Mouse (Mus musculus): Measurements from ENCODE around the gene Man2c1.

The Man2c1 gene

DNA sequence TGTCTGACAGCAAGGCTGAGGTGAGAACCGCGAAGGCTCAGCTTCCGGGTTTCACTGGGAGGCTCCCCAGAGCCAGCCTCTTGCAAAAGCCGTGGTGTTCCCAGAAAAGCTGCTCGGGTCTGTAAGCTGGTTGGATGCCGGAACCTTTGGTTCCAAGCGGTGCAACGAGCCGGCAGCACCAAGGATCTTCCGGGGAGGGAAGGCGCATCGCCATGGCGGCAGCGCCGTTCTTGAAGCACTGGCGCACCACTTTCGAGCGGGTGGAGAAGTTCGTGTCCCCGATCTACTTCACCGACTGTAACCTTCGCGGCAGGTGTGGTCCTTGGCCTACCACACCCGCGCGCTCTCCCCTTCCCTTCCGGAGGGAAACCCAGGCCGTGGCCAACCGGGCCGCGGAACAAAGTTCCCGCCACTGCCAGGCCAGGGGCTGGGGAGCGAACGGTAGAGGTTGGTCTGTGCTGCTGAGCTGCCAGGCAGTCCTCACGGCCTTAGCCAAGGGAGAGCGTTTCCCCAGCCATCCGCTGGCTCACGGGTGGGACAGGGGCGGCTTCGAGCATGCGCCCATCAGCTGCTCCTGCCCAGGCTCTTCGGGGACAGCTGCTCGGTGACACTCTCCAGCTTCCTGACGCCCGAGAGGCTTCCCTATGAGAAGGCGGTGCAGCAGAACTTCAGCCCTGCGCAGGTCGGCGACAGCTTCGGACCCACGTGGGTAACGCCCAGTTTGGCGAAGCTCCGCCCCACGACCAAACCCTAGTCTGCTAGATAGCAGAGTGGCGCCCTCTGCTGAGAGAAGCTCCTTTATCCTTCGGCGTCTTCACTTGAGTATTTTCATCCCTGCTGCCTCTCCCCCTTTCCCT, at the start of gene Man2c1:
Gene Man2c1 (plus strand): TSS at position 114 of the 857 bp plus-strand sequence.
- peak; percentile 68 for DNase-seq (ENCODE audit: low spot score)

GRCm38 (mm10) chr9:57082236-57082635, 48.3 kb upstream of the Man2c1 start:
- no peak for DNase-seq (ENCODE audit: low spot score)

GRCm38 (mm10) chr9:57117261-57117755, 13.2 kb upstream of the Man2c1 start:
- no peak for DNase-seq (ENCODE audit: low spot score)

DNA sequence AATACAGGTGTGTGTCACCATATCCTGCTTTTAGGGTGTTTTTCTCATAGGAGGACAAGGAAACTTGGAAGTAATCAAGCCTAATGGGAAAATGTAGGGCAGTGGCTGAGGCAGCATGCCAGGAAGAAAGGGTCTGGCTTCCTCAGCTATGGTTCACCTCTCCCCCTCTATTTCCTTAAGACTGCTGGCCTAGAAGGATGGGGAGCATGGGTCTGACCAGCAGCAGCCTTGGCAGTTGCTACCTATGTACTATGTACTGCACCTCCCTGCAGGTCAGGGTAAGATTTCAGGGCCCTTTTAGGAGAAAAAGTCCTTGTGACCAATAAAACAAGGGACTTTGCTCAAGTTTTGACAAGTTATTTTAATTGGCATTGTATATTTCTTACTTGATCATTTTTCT, 849 bp upstream of the Man2c1 start:
- DNase-seq (ENCODE audit: low spot score), result no peak

GRCm38 (mm10) chr9:57137246-57137645, 6.8 kb downstream of the Man2c1 start:
- no peak for DNase-seq (ENCODE audit: low spot score)

DNA sequence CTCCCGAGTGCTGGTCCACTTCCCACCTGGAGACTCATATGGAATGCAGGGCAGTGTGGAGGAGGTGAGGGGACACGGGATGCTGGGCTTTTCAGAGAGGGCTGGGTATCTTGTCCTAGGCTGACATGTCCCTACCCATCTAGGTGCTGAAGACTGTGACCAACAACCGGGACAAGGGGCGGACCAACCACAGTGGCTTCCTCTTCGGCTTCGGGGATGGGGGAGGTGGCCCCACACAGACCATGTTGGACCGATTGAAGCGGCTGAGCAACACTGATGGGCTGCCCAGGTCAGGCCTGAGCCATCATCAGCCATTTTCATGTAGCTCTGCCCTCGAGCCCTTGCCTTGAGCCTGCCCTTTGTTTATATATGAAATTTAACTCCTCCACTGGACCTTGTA, 7.3 kb downstream of the Man2c1 start:
- DNase-seq (ENCODE audit: low spot score), result no peak

DNA sequence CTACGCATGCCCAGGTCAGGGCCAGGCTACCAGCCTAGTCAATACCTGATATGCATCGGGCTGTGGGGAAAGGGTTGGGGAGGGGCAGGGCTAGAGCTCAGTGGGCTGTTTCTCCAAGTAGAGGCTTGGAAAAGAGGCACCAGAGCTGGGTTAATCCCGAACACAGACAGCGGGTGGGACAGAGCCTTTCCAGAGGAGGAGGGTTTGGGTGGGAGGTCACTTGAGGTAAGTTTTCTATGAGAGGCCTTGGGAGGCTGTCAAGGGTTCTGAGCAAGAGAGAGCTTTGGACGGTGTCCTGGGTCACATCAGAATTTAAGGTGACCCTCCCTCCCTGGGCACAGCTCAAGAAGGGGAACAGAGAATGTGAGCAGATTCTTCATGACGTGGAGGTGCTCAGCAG, 8.0 kb downstream of the Man2c1 start:
- DNase-seq (ENCODE audit: low spot score), result no peak

GRCm38 (mm10) chr9:57139110-57139509, 8.6 kb downstream of the Man2c1 start:
- no peak for DNase-seq (ENCODE audit: low spot score)

DNA sequence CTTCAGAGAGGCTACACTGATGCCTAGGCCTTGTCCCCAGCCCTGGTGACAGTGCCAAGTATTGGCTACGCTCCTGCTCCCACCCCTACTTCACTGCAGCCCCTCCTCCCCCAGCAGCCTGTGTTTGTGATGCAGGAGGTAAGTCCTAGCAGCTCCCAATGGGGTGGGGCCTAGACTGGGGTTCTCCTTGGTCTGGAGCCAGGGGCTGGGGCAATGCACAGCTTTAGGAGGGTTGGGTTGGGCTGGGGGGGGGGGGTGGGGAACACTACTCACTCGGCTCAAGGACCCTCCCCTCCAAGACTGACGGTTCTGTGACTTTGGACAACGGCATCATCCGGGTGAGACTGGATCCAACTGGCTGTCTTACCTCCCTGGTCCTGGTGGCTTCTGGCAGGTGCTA, 9.1 kb downstream of the Man2c1 start:
- no peak for DNase-seq (ENCODE audit: low spot score)

DNA sequence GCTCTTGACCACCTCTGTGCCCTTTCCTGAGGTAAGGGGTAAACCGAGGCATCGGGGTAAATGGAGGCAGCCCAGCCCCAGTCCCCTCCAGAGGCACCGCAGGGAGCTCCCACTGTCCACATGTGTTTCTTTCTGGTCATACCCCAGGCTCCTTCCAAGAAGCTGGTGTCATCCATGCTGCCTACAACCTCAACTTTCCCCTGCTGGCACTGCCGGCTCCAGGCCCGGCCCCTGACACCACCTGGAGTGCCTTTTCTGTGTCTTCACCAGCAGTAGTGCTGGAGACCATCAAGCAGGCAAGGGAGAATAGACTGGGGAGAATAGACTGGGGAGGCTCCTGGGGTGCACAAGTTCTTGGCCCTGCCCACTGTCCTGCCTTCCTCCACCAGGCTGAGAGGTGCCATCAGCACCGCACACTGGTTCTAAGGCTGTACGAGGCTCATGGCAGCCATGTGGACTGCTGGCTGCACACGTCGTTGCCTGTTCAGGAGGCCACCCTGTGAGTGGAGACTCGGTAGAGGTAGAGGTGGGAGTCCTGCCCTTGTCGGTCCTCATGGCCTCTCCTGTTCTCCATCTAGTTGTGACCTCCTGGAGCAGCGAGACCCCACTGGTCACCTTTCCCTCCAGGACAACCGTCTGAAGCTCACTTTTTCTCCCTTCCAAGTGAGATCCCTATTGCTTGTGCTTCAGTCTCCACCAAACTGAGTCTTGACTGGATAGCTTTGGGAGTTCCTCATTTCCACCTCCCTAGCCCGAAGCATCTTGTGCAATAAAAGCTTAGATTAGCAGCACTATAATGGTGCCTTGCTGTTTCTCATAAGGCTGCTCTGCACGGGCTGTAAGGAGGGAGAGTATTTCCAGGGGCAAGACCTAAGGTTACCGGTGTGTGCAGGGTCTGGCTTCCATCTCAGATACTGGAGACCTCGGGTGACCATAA, 11.2 kb downstream of the Man2c1 start:
- DNase-seq (ENCODE audit: low spot score), result no peak

- DNase-seq (ENCODE audit: low spot score), result no peak
Observed at GRCm38 (mm10) chr9:57143212-57143611, 12.7 kb downstream of the Man2c1 start.

- DNase-seq (ENCODE audit: low spot score), result no peak
Observed at GRCm38 (mm10) chr9:57144830-57145229, 14.3 kb downstream of the Man2c1 start.

DNA sequence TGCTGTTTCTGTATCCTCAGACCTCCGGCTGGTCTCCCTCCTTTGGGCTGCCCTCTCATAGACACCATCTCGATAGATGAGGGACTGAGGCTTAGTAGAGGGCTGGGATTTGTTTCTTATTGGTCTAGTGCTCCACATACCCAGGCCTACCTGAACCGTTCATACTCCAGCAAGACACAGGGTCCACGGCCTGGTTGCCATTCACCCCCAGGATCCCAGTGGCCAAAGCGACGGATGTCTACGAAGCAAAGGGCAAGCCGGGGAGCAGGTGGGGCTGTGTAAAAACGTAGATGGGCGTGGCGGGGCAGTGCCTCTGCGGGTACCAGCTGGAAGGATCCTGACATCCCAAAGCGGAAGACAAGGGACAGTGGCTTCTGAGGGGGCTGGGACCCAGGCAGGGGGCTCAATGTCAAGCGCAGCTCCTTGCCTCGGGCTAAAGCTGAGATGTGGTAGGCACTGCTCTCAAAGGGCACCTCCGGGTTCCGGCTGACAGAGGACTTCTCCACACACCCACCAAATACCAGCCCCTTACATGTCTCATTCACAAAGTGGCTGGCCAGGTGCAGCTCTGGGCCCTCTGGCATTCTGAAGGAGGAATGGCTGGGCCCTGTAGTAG, 16.1 kb downstream of the Man2c1 start:
- no peak for DNase-seq (ENCODE audit: low spot score)

- DNase-seq (ENCODE audit: low spot score), result no peak
Observed at GRCm38 (mm10) chr9:57147205-57148143, 17.0 kb downstream of the Man2c1 start.

- no peak for DNase-seq (ENCODE audit: low spot score)
Observed at GRCm38 (mm10) chr9:57148144-57148878, 17.8 kb downstream of the Man2c1 start, which contains the start of gene Neil1. Neil1 (minus strand) TSS chr9:57148305.

DNA sequence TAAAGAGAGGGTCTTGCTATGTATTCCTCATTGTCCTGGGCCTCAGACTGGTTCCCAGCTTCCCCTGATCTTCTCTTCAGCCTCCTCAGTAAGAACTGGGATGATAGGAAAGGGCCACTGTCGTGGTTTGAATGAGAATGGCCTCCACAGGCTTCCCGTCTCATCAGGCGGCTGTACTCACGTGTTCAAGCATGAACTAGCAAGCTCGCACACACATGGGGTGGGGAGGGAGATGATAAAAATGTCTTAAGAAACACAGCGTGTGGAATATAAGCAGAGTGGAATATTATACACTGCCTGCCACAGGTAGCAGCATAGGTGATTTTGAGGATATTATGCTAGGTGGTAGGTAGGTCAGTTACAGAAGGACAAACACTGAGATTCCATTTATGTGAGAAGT, 18.5 kb downstream of the Man2c1 start:
- DNase-seq (ENCODE audit: low spot score), result no peak

GRCm38 (mm10) chr9:57150192-57150591, 19.7 kb downstream of the Man2c1 start:
- no peak for DNase-seq (ENCODE audit: low spot score)

GRCm38 (mm10) chr9:57152331-57152730, 21.8 kb downstream of the Man2c1 start:
- DNase-seq (ENCODE audit: low spot score), result no peak

DNA sequence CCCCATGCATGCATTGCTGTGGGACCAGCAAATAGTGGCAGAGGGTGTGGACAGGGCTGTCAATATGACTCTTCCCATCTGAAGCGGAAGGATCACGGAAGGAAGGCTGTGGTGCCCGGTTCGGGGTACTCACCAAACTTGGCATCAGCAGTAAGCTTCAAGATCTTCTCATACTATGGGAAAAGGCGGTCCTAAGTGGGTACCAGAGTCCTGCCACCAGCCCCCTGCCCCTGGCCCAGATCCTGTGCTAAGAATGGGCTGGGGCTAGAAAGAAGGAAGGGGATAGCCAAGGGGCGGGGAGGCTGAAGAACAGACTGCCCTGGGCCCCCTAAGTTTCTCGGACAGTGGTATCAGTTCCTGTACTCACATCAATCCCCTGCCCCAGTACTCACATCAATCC, 25.9 kb downstream of the Man2c1 start:
- DNase-seq (ENCODE audit: low spot score), result no peak

DNA sequence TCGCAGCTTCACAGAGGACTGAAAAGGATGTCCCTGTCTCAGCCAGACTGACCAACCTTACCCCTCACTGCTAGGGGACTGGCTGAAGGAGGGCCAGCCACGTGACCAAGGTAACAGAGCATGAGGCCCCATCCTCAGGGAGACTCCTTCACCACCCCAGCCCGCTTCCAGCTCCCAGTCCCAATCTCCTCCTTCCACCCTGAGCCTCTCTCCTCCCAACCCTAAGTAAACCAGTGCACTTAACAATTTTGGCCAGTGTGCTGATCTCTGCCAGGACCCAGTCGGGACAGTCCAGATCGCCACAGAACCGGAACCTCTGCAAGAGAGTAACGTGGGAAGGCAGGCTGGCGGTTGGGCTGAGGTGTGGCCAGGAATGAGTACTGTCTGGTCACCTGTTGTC, 26.3 kb downstream of the Man2c1 start:
- DNase-seq (ENCODE audit: low spot score), result no peak

Data from urinary bladder, postnatal 10 days (tissue).